Mouse (Mus musculus): Measurements from ENCODE around the gene Fhl5. TPM values are rescaled to one million over a fixed set of nuclear protein-coding genes. Genes with fewer than 3 reads are reported as not detected.

Fhl5 gene
- polyA plus RNA-seq, 1 experiment from 2014 or later = not detected

DNA sequence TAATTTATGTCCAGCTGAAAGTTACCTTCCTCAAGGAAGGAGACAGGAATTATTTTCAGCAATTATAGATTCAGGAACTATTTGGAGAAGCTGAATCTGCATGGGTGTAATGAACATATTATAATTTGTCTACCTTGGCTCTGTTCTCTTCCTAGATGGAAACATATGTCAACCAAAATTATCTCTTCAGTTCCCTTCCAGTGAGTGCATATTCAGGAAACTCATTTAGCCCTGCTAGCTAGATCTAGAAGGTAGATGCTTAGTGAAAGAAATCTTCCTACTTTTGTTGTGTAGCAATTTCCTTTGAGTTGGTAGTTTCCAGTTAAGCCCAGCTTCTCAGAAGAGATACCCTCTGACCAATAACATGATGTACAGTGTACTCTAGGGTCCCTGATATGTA is 20.7 kb downstream of the Fhl5 start:
- H3K9me3 ChIP-seq (replicated peaks) = no peaks in the 10 kb centered on the region
- ATAC-seq (replicated peaks; ENCODE audit: low FRiP score) = no peak
- no peak overlapping the region for H3K27ac ChIP-seq
- H3K36me3 ChIP-seq = no peaks in the 10 kb centered on the region
- no peak overlapping the region for H3K4me2 ChIP-seq
- H3K4me1 ChIP-seq = no peaks in the 10 kb centered on the region
- H3K4me3 ChIP-seq (replicated peaks) = no peak overlapping the region
- H3K9ac ChIP-seq = no peak overlapping the region
- no peaks in the 10 kb centered on the region for H3K27me3 ChIP-seq

DNA sequence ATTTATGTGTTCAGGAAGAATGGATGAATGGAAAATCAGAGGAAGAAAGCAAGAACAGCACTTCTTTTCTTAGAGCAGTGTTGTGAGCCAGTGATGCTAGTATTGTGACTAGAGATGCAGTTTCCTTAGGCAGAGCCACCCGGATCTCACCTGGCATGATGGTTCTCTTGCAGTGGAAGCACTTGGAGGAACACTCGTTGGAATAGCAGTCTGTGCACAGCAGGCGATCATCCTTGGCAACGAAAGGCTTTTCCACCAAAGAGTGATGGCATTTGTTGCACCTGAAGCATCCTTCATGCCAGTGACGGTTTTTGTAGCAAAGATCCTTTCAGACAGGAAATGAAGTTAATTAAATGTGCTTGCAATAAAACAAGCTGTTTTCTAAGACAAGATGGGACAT is 29.2 kb downstream of the Fhl5 start:
- Histone ChIP-seq H3K4me3 (replicated peaks) (no peak overlapping the region), H3K9ac (no peak overlapping the region), H3K36me3 (no peaks in the 10 kb centered on the region), H3K27me3 (no peaks in the 10 kb centered on the region), H3K4me2 (no peak overlapping the region), H3K27ac (no peak overlapping the region), H3K9me3 (replicated peaks) (no peaks in the 10 kb centered on the region), H3K4me1 (no peaks in the 10 kb centered on the region)
- 47% methylated on average over 5 of the region's 5 CpGs for WGBS
- no peak for ATAC-seq (replicated peaks; ENCODE audit: low FRiP score)

DNA sequence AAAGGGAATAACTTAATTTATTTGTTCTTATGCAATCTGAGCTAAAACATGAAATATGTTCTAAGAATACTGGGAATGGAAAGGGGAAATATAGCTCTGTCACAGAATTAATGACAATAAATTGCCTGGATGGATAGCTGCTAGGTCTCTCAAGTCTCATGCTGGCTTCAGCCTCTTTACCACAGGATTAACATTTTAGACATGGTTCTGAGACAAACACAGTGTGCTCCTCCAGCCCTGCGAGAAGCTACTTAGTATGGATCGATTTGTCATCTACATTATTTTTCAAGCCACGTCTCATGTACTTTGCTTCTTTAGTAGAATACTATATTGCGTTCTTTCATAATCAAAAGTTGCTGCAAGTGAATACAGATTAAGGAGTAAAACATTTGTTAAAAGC is 36.5 kb downstream of the Fhl5 start:
- H3K36me3 ChIP-seq = no peaks in the 10 kb centered on the region
- no peak overlapping the region for H3K4me2 ChIP-seq
- no peak overlapping the region for H3K27ac ChIP-seq
- no peaks in the 10 kb centered on the region for H3K27me3 ChIP-seq
- H3K9ac ChIP-seq = no peak overlapping the region
- no peaks in the 10 kb centered on the region for H3K9me3 ChIP-seq (replicated peaks)
- 88% methylated on average over 4 of the region's 4 CpGs for WGBS
- H3K4me1 ChIP-seq = no peaks in the 10 kb centered on the region
- ATAC-seq (replicated peaks; ENCODE audit: low FRiP score) = no peak
- H3K4me3 ChIP-seq (replicated peaks) = no peak overlapping the region

DNA sequence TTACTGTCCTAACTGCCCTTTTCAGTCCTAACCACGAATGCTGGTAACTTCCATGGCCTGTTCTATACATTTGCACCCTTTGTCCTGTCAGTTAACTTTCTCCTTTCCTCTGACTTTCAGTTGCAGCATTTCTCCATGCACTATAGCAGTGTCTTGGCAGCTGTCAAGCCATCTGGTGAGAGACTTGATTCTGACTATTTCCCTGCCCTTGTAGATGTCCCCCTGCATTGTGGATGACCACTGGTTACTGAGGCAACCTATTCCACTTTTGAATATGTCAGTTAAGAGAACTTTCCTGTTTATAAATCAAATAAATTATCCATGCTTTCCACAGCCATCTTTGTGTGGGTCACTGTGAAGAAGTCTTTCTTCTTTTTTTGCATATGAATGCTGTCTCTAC is 45.4 kb downstream of the Fhl5 start:
- H3K4me2 ChIP-seq = no peak overlapping the region
- no peak overlapping the region for H3K27ac ChIP-seq
- WGBS = 74% methylated on average over 1 of the region's 1 CpGs
- no peak overlapping the region for H3K4me3 ChIP-seq (replicated peaks)
- H3K4me1 ChIP-seq = no peaks in the 10 kb centered on the region
- H3K36me3 ChIP-seq = no peaks in the 10 kb centered on the region
- H3K9ac ChIP-seq = no peak overlapping the region
- H3K27me3 ChIP-seq = no peaks in the 10 kb centered on the region
- no peak for ATAC-seq (replicated peaks; ENCODE audit: low FRiP score)
- H3K9me3 ChIP-seq (replicated peaks) = no peaks in the 10 kb centered on the region

DNA sequence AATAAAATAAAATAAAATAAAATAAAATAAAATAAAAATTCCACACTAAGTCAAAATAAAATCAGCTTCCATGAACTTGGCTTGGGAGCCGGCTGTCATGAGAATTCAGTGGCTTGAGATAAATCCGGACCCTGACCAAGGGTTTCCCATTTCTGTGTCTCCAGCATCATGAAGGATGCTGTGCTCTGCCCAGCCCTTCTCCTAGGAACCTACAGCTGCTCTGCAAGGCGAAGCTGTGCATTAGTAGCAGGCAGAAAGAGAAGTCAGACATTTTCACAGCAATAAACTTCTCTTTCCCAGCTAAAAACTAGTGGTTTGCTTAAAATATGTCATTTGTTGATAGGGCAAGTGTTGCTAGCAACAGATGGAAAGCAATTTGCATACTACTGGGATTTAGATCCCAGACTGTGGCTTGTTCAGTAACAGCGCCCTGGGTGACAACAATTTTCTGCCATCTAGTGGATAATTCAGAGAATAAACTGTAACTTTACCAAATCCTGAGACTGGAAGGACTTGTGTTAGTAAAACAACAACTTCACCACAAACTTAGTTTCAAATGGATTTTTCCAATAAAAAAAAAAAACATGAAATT is 63.0 kb downstream of the Fhl5 start:
- H3K27me3 ChIP-seq = no peaks in the 10 kb centered on the region
- no peaks in the 10 kb centered on the region for H3K36me3 ChIP-seq
- no peak for ATAC-seq (replicated peaks; ENCODE audit: low FRiP score)

More for the DNA sequence above, 63.0 kb downstream of the Fhl5 start:
- H3K4me1 ChIP-seq = no peaks in the 10 kb centered on the region
- H3K27ac ChIP-seq = no peak overlapping the region
- H3K9ac ChIP-seq = no peak overlapping the region
- H3K9me3 ChIP-seq (replicated peaks) = no peaks in the 10 kb centered on the region
- H3K4me3 ChIP-seq (replicated peaks) = no peak overlapping the region
- WGBS = 67% methylated on average over 4 of the region's 4 CpGs
- H3K4me2 ChIP-seq = no peak overlapping the region

Other genes with a start within 250 kb of the Fhl5 start
- 37.8 and 38.3 TPM in 2 replicates for gene Ufl1, start 38.9 kb upstream of the Fhl5 start, polyA plus RNA-seq (2015; fragmentation: Nextera tagmentation; extraction: Ambion mirVana)